Comparison of ENCODE assay signal across 8 mouse cellular contexts in the genomic region with DNA sequence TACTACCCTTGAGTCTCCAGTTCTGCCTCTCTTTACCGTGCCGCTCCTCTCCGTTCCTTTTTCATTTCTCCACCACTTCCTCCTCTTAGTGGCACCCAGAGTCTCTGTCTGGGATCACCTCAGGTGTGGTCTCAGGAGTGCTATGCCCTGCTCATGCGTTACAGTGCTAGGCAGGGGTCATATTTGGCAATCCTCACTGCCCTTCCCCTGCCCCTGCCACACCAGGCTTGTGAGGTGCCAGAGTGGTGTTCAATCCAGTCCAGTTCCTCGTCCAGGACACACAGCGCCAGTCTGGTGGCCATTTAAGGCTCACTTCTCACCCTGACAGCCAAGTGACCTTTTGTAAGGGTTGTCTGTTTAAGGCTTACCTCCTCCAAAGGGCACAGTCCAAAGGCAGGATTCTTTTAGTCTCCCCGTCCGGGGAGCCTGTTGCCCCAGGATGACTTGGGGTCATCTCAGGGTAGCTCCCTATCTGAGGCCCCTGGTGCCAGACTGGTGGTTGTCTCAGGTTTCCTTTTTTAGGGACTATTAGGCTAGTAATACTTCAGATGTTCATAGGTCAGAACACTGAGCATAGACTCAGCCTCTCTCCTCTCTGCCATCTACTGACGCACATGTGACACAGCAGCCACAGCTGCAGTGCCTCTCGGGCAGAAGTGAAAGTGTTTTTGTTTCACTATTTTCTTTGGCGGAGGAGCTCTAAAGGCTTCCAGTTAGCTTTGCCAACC. TPM values are rescaled to one million over a fixed set of nuclear protein-coding genes. Genes with fewer than 3 reads are reported as not detected.
DNase-seq lines count a peak whose midpoint lies in the region; ATAC-seq and TF ChIP-seq lines count a peak whose summit lies in the region.

No protein-coding gene starts in this region.

- H3K9me3 ChIP-seq in G1E (replicated peaks) = no peaks in the 10 kb centered on the region
- H3K9me3 ChIP-seq in embryonic facial prominence, embryonic 12.5 days = no peaks in the 10 kb centered on the region
- H3K9me3 ChIP-seq in heart, embryonic 16.5 days (replicated peaks; ENCODE audit: control insufficient read depth, low read length) = no peaks in the 10 kb centered on the region
- no peaks in the 10 kb centered on the region for H3K9me3 ChIP-seq in liver, embryonic 13.5 days (replicated peaks)
- H3K9me3 ChIP-seq in neural tube, embryonic 13.5 days = no peaks in the 10 kb centered on the region

- H3K36me3 ChIP-seq in G1E (replicated peaks) = no peaks in the 10 kb centered on the region
- H3K36me3 ChIP-seq in embryonic facial prominence, embryonic 12.5 days = no peaks in the 10 kb centered on the region
- H3K36me3 ChIP-seq in heart, embryonic 16.5 days (ENCODE audit: control insufficient read depth, insufficient read depth) = no peaks in the 10 kb centered on the region
- H3K36me3 ChIP-seq in liver, embryonic 13.5 days = no peaks in the 10 kb centered on the region
- no peaks in the 10 kb centered on the region for H3K36me3 ChIP-seq in neural tube, embryonic 13.5 days

- DNase-seq in 3134 (ENCODE audit: extremely low read depth, insufficient read length, low spot score) (peak; percentile 33), G1E (ENCODE audit: low spot score) (no peak)
- DNase-seq in kidney, postnatal 14 days = peak; percentile 39
- DNase-seq in liver, embryonic 13.5 days = no peak
- no peak for DNase-seq in spleen, adult 12 weeks (ENCODE audit: low spot score)

- 0 out of 2 replicates have a peak overlapping the region, but pooled peaks have one; percentile 13 for H3K4me2 ChIP-seq in embryonic facial prominence, embryonic 12.5 days (replicated peaks)
- peak overlapping the region; percentile 58 for H3K4me2 ChIP-seq in heart, embryonic 16.5 days (ENCODE audit: low read depth, low read length)
- H3K4me2 ChIP-seq in liver, embryonic 13.5 days = peak overlapping the region; percentile 35
- peak overlapping the region; percentile 31 for H3K4me2 ChIP-seq in neural tube, embryonic 13.5 days

- TF ChIP-seq CTCF in G1E (IDR thresholded peaks at IDR 0.05; ENCODE audit: low read depth, low read length) = no peak

- H3K4me1 ChIP-seq in G1E (ENCODE audit: insufficient read depth, low read depth, low read length) = peaks cover 3% of the 10 kb centered on the region; the same call in 1 of the 2 replicates
- no peaks in the 10 kb centered on the region for H3K4me1 ChIP-seq in embryonic facial prominence, embryonic 12.5 days
- 0 out of 2 replicates have a peak, but pooled peaks cover 2% of the 10 kb centered on the region for H3K4me1 ChIP-seq in heart, embryonic 16.5 days (ENCODE audit: control insufficient read depth, insufficient read depth, low read length)
- H3K4me1 ChIP-seq in liver, embryonic 13.5 days (replicated peaks) = no peaks in the 10 kb centered on the region
- H3K4me1 ChIP-seq in neural tube, embryonic 13.5 days (replicated peaks) = no peaks in the 10 kb centered on the region; the same call in 1 of the 2 replicates

- H3K4me3 ChIP-seq in G1E (ENCODE audit: low read depth, low read length) = no peak overlapping the region
- no peak overlapping the region for H3K4me3 ChIP-seq in embryonic facial prominence, embryonic 12.5 days
- H3K4me3 ChIP-seq in heart, embryonic 16.5 days (ENCODE audit: low read length) = peak overlapping the region; percentile 50
- H3K4me3 ChIP-seq in liver, embryonic 13.5 days (replicated peaks) = peak overlapping the region; percentile 18; the same call in 1 of the 2 replicates
- H3K4me3 ChIP-seq in neural tube, embryonic 13.5 days = peak overlapping the region; percentile 21; the same call in 1 of the 2 replicates

- ATAC-seq in G1E (ENCODE audit: extremely low read depth, insufficient number of reproducible peaks, low FRiP score, poor library complexity, severe bottlenecking) = peak; percentile 22; the same call in 1 of the 2 replicates
- 0 out of 2 replicates have a peak, but pooled peaks have one; percentile 52 for ATAC-seq in embryonic facial prominence, embryonic 12.5 days (ENCODE audit: insufficient number of reproducible peaks, insufficient read depth, low FRiP score, low TSS enrichment)
- ATAC-seq in heart, embryonic 16.5 days (replicated peaks; ENCODE audit: extremely low read depth, insufficient read depth, low FRiP score) = no peak; the same call in 1 of the 2 replicates
- 0 out of 2 replicates have a peak, but pooled peaks have one; percentile 48 for ATAC-seq in liver, embryonic 13.5 days (ENCODE audit: low read depth)
- ATAC-seq in neural tube, embryonic 13.5 days (ENCODE audit: low read depth) = peak; percentile 63; the same call in 1 of the 2 replicates

- no peak overlapping the region for H3K9ac ChIP-seq in embryonic facial prominence, embryonic 12.5 days
- H3K9ac ChIP-seq in heart, embryonic 16.5 days (ENCODE audit: low read length) = peak overlapping the region; percentile 53
- H3K9ac ChIP-seq in liver, embryonic 13.5 days = no peak overlapping the region
- H3K9ac ChIP-seq in neural tube, embryonic 13.5 days = no peak overlapping the region

- peaks cover 5% of the 10 kb centered on the region; the same call in 1 of the 2 replicates for H3K27me3 ChIP-seq in G1E (ENCODE audit: insufficient read depth, low read length)
- H3K27me3 ChIP-seq in embryonic facial prominence, embryonic 12.5 days = no peaks in the 10 kb centered on the region
- no peaks in the 10 kb centered on the region for H3K27me3 ChIP-seq in heart, embryonic 16.5 days (ENCODE audit: control insufficient read depth, insufficient read depth, low read length)
- no peaks in the 10 kb centered on the region for H3K27me3 ChIP-seq in liver, embryonic 13.5 days
- H3K27me3 ChIP-seq in neural tube, embryonic 13.5 days = no peaks in the 10 kb centered on the region

- 66% methylated on average over 11 of the region's 11 CpGs for WGBS in embryonic facial prominence, embryonic 12.5 days
- 66% methylated on average over 11 of the region's 11 CpGs for WGBS in heart, embryonic 16.5 days
- 53% methylated on average over 11 of the region's 11 CpGs for WGBS in liver, embryonic 13.5 days (ENCODE audit: insufficient replicate concordance)
- WGBS in neural tube, embryonic 13.5 days = 71% methylated on average over 11 of the region's 11 CpGs

- H3K27ac ChIP-seq in embryonic facial prominence, embryonic 12.5 days = no peak overlapping the region
- H3K27ac ChIP-seq in heart, embryonic 16.5 days (ENCODE audit: low read length) = no peak overlapping the region
- no peak overlapping the region for H3K27ac ChIP-seq in liver, embryonic 13.5 days
- no peak overlapping the region for H3K27ac ChIP-seq in neural tube, embryonic 13.5 days (replicated peaks)

RNA-seq across cellular contexts. Expression of gene Hyal5, which starts 36.5 kb away (rescaled TPM):
- not detected in 2 replicates for total RNA-seq in G1E (2014; fragmentation: Nextera tagmentation)
- total RNA-seq in G1E (2017) = 0.12 and 0.16 TPM in 2 replicates
- polyA plus RNA-seq in G1E (2012) = not detected in 2 replicates
- not detected in 2 replicates for polyA plus RNA-seq in embryonic facial prominence, embryonic 12.5 days (2016; fragmentation: Nextera tagmentation; extraction: Ambion mirVana)
- not detected in 2 replicates for polyA plus RNA-seq in heart, embryonic 16.5 days (2015; fragmentation: Nextera tagmentation; extraction: Ambion mirVana)
- polyA plus RNA-seq in liver, embryonic 13.5 days (2015; fragmentation: Nextera tagmentation; extraction: Ambion mirVana) = not detected in 2 replicates
- not detected in 2 replicates for polyA plus RNA-seq in neural tube, embryonic 13.5 days (2015; fragmentation: Nextera tagmentation; extraction: Ambion mirVana)

Comparison
In these comparisons a context has a peak if more than half of its experiments do, and no peak if none do; other contexts are left out.
1. DNase-seq: peak in 3134 (single experiment) and kidney, postnatal 14 days (single experiment); none in G1E (single experiment), liver, embryonic 13.5 days (single experiment) and spleen, adult 12 weeks (single experiment).
2. H3K4me3 ChIP-seq: peak in heart, embryonic 16.5 days (single experiment), liver, embryonic 13.5 days (single experiment) and neural tube, embryonic 13.5 days (single experiment); none in G1E (single experiment) and embryonic facial prominence, embryonic 12.5 days (single experiment).
3. Peak in every context shown above with its lines, with median percentiles within 50 percentile points of each other: H3K4me2 ChIP-seq.